Mouse (Mus musculus): ENCODE results near the gene Cyp4x1.

Gene Cyp4x1

DNA sequence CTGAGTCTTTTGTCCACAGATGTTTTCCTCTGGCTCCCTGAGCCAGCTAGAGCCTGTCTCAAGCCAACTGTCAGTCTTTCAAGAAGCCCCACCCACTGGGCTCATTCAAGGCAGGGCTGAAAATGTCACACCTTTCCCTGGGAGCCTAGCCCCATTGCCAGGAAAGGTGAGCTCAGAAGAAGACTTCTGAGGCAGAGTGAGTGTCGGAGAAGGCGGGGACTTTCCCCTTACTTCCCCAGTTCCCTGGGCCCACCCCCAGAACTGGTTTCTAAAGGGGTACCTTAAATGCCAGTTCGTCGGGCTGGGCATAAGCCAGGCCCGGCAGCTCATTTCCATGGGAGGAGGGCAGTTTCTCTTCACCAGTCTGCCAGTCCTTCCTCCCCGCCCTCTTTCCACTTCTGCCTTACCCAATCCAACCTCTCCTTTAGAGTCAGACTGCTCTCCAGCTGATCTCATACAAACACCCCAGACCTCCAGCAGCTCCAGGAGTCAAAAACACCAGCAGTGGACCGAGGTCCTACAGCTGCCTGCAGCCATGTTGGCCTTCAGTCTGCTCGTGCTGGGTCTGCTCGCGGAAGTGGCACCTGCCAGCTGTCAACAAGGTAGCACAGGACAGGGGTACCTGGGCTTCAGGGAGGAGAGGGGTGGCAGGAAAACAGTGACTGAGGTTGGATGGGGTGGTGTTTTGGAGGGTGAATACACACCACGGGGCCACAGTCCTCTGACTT is 45.3 kb downstream of the Cyp4x1 start, which contains the start of gene Pdzk1ip1:
TSS of gene Pdzk1ip1 (plus strand) at position 98 of the 728 bp plus-strand sequence.
- DNase-seq, result peak; percentile 78

DNA sequence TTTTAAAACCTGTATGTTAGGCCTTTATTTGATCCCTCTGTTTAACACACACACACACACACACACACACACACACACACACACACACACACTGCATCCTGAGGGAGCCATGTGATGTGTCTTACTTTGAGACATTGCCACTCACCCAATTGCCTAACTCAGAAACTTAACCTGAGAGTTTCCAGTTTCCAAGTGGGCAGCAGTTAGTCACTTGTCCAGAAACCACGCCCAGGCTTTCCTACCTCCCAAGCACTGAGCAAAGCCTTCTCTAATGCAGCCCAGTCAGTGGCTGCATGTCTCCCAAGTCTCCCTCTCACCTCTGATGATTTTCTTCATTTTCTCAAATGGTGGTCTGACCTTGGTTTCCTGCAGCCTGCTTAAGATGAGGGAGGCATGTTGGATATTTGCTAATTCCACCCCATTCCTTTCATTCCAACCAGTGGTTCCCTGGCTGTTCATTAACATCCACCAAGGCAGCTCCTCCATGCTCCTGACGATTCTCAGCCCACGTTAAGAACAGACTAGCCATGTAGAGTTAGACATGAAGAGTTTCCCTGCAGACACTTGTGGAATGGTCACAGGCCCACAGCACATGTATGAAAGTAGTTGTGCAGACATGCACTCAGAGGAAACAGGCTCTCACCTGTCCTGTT is 47.2 kb downstream of the Cyp4x1 start:
- no peak for DNase-seq

DNA sequence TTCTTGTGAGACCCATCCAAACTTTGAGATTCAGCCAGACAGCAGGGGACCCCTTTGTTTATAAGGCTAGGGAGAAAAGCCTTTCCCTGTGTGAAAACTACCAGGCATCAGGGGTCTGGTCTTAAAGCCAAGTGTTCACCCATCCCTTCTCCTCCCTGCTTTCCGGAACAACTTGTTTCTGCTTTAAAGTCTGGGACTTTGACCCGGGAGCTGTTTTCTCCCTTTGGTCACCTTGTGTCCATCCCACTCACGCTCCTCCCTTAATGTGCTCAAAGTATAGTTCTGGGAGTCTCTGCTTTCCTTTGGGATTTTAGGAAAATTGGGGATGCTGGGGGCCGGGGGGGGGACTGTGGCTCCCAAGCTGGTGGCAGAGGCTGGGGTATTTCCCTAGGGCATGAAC is 47.8 kb downstream of the Cyp4x1 start:
- no peak for DNase-seq

DNA sequence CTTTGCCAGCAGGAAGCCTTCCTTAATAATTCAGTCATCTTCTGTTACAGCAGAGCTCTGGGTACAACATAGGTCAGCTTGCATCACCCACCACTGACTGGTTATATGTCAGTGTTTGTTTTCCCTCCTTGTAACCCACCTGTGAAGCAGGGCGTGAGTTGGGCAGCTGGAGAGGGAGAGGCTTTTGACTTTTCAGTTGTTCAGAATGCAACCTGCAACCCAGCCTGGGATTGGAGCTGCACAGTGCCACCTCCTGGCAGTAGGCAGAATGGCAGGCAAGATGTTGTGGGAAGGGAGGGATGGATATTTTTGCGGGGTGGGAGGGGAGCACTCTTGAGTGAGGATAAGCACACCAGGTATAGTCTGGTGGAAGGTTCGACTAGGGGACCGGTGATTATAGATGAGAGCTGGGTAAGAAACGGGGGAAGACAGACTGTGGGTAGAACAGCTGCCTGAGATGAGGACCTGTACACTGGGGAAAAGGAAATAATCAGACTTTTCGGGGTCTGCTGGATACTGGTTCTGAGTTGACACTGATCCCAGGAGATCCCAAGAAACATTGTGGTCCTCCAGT is 48.5 kb downstream of the Cyp4x1 start:
- peak; percentile 75 for DNase-seq

DNA sequence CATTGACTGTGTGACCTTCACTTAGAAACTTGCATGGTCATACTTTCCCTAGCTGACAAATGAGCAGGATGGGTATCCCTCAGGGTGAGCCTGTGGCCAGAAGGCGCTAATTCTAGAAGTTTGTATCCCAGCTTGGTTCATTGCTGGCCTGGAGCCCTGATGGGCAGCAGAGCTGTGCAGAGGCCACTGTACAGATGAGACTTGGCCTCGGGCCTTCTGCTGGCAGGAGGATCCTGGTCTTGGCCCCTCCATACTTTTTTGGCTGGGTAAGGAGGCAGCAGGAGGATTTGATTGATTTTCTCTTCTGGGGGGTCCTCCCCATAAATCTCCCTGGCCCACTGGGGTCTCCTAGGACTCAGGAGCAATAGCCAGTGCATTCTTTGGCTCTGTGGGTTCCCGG is 51.0 kb downstream of the Cyp4x1 start:
- no peak for DNase-seq

DNA sequence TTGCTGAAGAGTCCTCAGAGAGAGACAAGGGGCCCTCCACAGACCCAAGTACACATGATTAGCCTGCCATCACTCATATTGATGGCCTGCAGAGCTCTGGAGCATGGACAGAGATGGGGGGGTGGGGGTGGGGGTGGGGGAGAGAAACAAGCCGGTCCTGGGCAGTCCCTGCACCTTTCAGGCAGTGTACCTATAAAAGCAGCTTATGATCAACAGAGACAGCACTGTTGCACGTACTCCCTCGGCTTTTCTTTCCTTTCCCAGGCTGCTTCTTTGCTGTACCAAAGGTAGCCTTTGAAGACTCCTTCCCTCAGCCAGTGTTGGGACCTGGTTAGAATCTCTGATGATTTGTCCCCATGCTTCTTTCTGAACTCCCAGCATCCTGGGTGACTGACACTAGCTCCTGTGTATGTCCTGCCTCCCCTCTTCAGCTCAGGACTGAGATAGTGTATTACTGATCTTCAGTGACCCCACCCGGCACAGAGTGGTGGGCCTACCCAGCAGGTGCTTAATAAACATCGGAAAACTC is 54.2 kb downstream of the Cyp4x1 start:
- DNase-seq, result no peak

DNA sequence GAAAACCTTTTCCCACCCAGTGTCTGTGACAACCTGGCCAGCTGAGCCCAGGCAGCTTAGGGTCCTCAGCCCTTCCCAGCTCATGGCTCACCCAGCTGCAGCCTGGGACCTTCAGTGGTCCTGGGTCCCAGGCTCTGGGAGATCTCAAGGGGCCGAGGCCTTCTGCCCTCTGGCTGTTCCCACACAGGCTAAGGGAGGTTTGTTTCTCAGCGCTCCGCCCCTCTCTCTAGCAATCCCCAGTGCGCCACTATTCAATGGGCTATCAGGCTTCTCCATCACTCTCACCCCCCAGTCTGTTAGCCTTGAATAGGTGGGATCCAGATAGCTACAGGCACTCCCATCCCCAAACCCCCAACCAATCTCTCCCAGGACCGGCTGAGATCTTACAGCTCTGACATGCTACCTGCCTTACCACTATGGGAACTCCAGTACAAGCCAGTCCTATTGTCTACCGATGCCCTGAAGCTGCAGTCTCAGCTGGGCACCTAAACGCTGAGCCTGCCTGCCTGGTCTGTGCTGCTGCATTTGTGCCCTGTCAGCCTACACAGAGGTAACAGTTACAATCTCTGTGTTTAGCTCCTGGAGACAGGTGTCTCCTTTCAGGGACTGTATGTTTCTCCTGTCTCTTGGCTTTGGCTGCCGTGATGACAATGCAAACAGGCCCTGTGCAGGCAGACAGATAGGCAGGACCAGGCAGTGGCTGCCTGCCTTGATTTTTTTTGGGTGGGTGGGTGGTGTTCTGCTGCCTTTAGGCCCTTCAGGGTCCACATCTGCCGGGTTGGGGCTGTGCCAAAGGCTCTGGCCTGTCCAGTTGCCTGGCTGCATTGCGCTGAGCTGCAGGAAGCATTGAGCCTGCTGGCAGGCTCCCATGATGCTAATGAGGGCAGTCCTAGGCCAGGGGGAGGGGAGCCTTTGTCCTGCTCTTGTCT is 54.9 kb downstream of the Cyp4x1 start:
- no peak for DNase-seq

DNA sequence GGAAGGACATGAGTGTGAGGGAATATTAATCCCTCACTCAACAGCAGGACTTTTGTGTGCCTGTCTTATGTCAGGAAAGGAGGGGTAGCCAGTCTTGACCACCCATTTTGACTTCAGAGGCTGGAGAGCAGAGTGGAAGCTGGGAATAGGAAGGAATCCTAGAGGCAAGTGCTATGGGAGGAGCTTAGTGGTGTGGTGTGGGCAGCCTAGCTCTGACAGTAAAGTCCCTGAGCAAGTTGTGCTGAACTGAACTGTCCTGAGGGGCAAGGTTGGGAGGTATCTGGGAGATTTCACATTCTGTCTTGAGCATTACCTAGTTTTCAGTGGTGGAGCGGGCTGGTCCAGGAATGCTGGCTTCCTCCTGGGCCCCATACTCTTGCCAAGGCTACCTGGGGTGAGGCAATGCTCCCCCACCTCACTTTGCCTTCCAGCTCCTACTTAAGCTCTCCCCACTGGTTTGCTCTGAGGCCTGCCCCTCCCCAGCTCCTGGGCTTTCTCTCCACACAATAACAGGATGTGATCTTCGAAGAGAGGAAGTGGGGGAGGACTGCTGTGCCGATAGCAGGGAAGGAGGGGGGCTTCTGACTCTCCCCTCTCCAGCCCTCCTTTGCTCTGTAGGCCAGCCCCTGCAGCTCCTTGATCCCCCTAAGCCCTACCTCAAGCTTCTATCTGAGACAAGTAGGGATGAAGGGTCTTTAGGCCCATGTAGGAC is 58.7 kb downstream of the Cyp4x1 start:
- no peak for DNase-seq

DNA sequence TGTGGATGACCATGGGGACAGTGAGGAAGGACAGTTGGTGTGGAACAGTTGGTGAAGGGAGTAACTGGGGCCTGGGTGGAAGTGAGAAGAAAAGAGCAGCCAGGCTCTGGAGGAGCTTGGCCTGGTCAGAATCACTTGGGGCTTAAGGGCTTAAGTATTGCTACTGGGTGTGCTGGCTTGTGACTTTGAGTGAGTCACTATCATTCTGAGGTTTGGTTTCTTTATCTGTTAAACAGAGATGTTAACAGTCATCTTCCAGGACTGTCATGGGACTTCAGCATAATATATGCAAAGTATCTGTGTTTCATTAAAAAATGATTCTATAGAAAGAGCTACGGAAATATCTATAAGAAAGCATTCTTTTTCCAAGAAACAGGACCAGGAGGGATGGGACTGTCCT is 59.3 kb downstream of the Cyp4x1 start:
- DNase-seq, result no peak

DNA sequence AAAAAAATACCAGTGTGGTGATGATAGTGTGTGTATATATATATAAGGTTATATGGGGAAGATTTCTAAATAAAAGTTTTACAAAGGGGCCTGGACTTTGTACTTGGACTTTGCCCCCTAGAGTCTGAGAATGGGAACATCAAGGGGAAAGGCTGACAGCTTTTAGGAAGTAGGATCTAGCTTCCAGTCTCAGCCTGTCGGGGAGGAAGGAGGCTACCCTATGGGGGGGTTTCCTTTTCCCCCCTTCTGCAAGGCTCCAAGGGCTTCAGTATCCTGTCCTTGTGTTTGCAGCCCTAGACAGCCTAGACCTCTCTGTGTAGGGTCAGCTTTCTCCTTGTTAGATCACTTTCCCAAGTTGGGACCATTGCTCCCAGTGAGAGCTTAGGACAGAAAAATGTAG is 62.4 kb downstream of the Cyp4x1 start:
- DNase-seq, result no peak

DNA sequence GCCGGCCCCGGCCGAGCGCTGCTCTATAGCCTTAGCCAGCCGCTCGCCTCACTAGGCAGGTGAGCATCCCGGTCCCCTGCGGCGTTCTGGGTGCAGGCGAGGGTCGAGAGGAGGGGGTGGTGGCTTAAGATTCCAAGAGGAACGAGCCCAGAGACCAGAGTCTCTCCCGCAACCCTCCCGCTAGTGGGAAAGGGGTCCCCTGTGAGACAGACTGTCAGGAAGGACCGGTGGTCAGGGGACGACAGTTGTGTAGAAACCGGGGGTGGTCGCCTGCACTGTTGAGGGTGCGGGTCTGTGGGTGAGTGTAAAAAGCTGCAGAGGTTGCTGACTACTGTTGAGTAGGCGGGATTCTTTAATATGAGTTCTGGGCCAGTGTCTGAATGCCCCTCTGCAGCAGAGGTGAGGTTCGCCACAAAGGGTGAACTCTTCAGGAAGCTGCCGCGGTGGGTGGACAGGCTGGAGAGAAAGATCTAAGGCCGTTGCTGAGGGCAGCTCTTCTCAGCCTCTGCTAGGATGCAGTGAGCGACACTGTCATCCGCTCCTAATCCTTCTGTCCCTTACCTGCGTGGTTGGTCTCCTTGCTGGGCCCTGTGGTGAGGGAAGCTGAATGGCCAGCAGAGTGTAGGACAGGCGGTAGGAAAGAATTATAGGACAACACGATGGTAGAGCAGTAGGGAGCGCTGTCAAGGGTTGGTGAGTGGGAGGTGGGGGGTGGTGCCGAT is 70.4 kb downstream of the Cyp4x1 start:
- DNase-seq, result no peak

DNA sequence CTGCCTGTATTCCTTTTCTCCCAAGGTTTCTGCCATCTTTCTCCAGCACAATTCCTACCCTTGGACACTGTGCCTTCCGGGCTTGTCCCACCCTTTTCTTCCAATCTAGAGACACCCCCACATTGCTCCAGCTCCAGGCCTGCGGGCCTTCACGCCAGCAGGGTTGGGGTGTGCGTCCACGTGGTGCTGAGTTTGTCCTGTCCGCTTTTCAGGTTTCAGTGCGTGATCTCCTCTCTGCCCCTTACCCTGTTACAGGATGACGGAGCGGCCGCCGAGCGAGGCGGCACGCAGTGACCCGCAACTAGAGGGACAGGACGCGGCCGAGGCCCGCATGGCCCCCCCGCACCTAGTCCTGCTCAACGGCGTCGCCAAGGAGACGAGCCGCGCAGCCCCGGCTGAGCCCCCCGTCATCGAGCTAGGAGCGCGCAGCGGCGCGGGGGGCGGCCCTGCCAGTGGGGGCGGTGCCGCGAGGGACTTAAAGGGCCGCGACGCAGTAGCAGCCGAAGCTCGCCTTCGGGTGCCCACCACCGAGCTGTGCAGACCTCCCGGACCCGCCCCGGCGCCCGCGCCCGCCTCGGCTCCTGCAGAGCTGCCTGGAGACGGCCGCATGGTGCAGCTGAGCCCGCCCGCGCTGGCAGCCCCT is 71.1 kb downstream of the Cyp4x1 start:
- DNase-seq, result peak; percentile 76

DNA sequence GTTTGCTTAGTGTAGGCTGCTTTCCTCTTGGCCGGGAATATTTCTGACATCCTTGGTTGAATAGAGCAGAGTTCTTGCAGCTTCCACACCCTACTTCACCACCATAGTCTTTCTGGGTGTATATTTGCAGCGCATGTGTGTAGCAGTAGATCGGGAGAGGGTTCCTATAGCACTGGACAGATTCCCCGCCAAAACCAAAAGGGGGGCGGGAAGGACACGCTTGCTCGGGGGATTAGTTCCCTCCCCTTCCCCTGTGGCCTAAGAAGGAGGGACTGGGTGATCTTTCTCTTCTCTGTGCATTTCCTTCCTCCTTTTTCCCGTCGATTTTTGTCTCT is 71.6 kb downstream of the Cyp4x1 start:
- DNase-seq, result peak; percentile 58

DNA sequence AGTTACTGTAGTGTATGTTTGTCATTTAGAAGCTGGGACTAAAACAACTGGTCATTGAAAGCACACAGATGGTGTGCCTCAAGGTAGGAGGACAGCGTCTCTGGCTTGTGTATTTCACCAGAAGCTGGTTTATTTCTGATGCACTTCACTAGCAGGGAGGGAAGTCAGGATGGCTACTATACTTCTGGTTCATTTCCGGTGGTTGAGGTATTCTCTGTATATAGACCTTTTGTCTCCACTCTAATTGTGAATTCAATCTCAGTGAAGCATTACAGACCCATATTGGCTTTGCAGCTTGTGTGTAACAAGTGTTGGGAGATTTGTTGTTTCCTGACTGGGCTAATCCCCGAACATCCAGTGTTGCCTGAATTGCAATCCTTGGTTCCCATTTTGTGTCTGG is 73.3 kb downstream of the Cyp4x1 start:
- DNase-seq, result no peak

DNA sequence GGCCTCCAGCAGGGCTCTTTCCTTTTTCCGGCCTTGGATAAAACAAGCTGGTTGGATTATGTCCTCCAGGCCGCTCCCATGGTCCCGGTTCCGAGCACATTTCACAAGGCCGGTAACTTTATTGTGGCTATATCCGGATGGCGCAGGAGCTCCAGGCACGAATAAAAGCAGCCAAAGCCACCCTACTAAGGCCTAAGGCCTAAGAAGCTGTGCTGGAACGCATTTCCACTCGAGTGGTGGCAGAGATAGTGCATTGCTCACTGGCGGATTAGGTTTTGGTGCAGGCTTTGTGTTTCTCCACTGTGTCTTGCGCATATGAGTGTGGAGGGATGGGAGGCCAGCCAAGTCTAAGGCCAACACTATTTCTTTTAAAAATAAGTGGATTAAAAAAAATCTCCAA is 74.2 kb downstream of the Cyp4x1 start:
- peak; percentile 58 for DNase-seq

DNA sequence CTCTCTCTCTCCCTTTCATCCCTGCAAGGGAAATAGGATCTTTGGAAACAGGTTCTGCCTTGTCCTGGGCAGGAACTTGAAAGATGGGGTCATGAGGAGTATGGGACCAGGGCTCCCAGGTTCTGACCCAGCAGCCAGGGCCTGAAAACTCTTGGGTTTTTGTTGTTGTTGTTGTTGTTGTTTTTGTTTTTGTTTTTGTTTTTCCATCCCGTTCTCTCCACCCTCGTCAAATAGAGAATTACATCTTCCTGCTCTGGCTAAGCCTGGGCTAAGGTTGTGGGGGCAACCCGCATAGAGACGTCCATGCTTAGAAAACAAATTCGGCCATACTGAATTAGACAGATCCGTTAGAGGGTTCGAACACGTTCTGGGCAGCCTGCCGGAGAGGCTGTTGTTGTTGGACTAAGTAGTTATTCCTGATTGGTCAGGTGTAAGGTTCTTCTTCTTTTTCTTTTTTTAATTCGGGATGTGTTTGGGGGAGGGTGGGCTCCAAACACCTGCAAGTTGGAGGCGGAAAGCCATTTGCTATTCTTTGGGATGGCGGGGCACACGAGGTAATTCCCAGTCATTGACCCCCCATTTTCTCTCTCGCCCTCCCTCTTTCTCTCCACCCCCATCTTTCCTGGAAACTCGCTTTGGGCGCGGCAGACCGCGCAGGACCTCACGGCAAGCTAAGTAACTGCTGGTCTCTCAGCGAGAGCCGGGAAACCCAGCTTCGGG is 75.0 kb downstream of the Cyp4x1 start:
- peak; percentile 86 for DNase-seq

DNA sequence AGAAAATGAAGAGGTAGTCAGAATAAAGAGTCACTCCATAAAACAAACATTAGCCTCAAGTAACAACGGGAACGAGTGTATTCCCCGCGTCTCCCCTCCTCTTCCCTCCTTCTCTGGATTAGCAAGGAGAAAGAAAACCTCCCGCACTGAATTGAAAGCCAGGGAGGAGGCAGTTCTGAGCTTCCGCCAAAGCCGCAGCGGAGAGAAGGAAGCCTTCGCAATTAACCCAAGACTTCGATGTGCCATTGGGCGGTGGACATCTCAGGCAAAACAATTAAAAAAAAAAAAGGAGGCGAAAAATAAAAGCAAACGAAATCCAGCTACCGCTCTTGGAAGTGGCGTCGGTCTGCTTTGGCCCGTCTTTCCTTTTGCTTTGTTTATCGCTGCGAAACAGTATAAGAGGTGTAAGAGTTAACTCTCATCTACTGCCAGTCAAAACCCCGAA is 75.7 kb downstream of the Cyp4x1 start:
- peak; percentile 59 for DNase-seq

DNA sequence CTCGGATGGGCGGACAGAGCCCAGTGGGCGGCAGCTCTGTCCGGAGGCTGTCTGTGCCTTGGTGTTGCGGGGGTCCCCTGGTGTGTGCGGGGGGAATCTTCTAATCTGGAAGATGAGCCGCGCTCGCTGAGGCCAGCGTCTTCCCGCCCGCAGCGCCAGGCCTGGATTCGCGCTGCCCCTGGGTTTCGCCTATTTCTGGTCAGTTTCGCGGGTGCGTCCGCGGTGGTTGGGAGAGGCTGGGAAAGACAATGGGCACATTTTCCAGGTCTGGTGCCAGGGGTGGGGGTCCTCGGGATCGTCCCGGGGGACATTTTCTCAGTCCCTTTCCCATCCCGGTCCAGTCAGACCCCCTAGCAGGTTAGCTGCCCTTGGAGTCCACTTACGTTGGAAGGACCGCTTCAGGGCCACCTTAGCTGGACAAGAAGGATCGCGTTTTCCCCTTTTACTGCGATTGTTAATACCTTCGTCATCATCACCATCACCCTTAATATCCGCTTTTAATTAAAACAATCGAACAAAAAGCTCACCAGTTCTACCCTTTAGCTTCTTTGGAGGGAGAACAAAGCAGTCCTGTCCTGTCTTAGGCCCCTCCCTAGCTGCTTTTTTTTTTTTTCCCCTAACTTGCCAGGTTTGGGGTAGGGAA is 76.3 kb downstream of the Cyp4x1 start:
- no peak for DNase-seq

DNA sequence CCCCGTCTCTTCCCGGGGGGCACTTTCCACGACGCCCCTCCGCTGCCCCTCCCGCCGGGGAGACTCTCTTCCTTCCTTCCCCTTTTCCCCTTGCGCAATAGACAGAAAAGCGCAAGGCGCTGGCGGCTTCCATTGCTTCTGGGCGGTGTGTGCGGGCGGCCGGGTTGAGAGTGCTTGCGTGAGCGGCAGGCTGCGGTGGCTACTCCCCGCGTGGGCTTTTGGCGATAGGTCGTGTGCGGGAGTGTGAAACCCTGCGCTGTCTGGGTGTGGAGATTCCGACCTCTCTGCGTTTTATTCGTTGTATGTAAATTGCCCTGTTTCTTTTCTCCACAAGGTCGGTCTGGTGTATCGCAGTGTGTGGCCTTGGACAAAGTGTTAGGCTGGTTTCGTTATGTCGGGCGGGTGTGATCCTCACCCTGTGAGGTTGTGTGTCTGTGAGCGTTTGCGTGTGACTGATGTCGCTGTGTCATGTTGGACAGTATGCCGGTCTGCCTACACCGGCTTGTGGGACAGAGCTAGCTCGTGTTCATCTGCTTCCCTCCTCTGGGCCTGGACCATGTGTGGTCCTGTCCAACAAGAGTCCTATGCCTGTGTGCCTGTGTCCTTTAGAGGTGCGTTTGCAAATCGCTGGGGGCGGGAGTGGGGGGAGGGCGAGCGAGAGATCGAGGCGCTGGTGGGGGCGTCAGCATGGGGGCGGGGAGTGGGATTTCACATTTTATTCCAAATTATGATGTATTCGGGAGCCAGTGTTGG is 77.0 kb downstream of the Cyp4x1 start:
- peak; percentile 77 for DNase-seq

Data from liver (tissue).